Mouse (Mus musculus): Measurements from ENCODE around the gene Fam89b. TPM values are rescaled to one million over a fixed set of nuclear protein-coding genes. Genes with fewer than 3 reads are reported as not detected.

The Fam89b gene
- total and polyA plus RNA-seq, 2 experiments: 6.8 to 56.6 TPM

GRCm38 (mm10) chr19:5695849-5696462, 33.5 kb downstream of the Fam89b start:
- peaks cover 46% of the 10 kb centered on the region for H3K36me3 ChIP-seq (ENCODE audit: control insufficient read depth, insufficient read depth, low read length)
- whole genome bisulfite sequencing: 90% methylated on average over 41 of the region's 41 CpGs

GRCm38 (mm10) chr19:5693801-5694200, 35.7 kb downstream of the Fam89b start:
- Histone ChIP-seq H3K4me1 (ENCODE audit: control insufficient read depth, insufficient read depth, low read length) (peaks cover 17% of the 10 kb centered on the region), H3K27ac (replicated peaks; ENCODE audit: insufficient read depth, low read depth, low read length) (no peak overlapping the region), H3K36me3 (ENCODE audit: control insufficient read depth, insufficient read depth, low read length) (peaks cover 32% of the 10 kb centered on the region), H3K4me3 (ENCODE audit: insufficient read depth, low read depth, low read length) (no peak overlapping the region), H3K27me3 (ENCODE audit: control insufficient read depth, insufficient read depth, low read length) (no peaks in the 10 kb centered on the region), H3K79me2 (ENCODE audit: control insufficient read depth, insufficient read depth, low read length) (peaks cover 23% of the 10 kb centered on the region), H3K9ac (ENCODE audit: low read depth, low read length) (no peak overlapping the region)
- WGBS: 86% methylated on average over 6 of the region's 6 CpGs
- DNase-seq (ENCODE audit: extremely low read depth, low read depth, low spot score): no peak
- TF ChIP-seq CTCF (IDR thresholded peaks at IDR 0.05; ENCODE audit: low read depth, low read length) (no peak), POLR2A (IDR thresholded peaks at IDR 0.05; ENCODE audit: extremely low read depth, insufficient read depth, low read length) (no peak)

More at GRCm38 (mm10) chr19:5695849-5696462, 33.5 kb downstream of the Fam89b start:
- Histone ChIP-seq H3K4me3 (ENCODE audit: insufficient read depth, low read depth, low read length) (no peak overlapping the region), H3K9ac (ENCODE audit: low read depth, low read length) (no peak overlapping the region), H3K4me1 (ENCODE audit: control insufficient read depth, insufficient read depth, low read length) (peaks cover 10% of the 10 kb centered on the region), H3K27ac (replicated peaks; ENCODE audit: insufficient read depth, low read depth, low read length) (no peak overlapping the region), H3K79me2 (ENCODE audit: control insufficient read depth, insufficient read depth, low read length) (peaks cover 10% of the 10 kb centered on the region), H3K27me3 (ENCODE audit: control insufficient read depth, insufficient read depth, low read length) (no peaks in the 10 kb centered on the region)
- TF ChIP-seq POLR2A (IDR thresholded peaks at IDR 0.05; ENCODE audit: extremely low read depth, insufficient read depth, low read length) (no peak), CTCF (IDR thresholded peaks at IDR 0.05; ENCODE audit: low read depth, low read length) (no peak)
- DNase-seq (ENCODE audit: extremely low read depth, low read depth, low spot score): no peak

GRCm38 (mm10) chr19:5692913-5693396, 36.5 kb downstream of the Fam89b start:
- Histone ChIP-seq H3K4me3 (ENCODE audit: insufficient read depth, low read depth, low read length) (no peak overlapping the region; the same call in 1 of the 2 replicates), H3K27ac (replicated peaks; ENCODE audit: insufficient read depth, low read depth, low read length) (peak overlapping the region; percentile 73; the same call in 1 of the 2 replicates), H3K36me3 (ENCODE audit: control insufficient read depth, insufficient read depth, low read length) (peaks cover 25% of the 10 kb centered on the region), H3K4me1 (ENCODE audit: control insufficient read depth, insufficient read depth, low read length) (peaks cover 17% of the 10 kb centered on the region), H3K79me2 (ENCODE audit: control insufficient read depth, insufficient read depth, low read length) (peaks cover 23% of the 10 kb centered on the region), H3K27me3 (ENCODE audit: control insufficient read depth, insufficient read depth, low read length) (no peaks in the 10 kb centered on the region), H3K9ac (ENCODE audit: low read depth, low read length) (no peak overlapping the region)
- DNase-seq (ENCODE audit: extremely low read depth, low read depth, low spot score): no peak
- TF ChIP-seq CTCF (IDR thresholded peaks at IDR 0.05; ENCODE audit: low read depth, low read length): no peak
- no peak for TF ChIP-seq POLR2A (IDR thresholded peaks at IDR 0.05; ENCODE audit: extremely low read depth, insufficient read depth, low read length)
- WGBS: 51% methylated on average over 10 of the region's 10 CpGs

- 68% methylated on average over 10 of the region's 10 CpGs for WGBS
- H3K27ac ChIP-seq (replicated peaks; ENCODE audit: insufficient read depth, low read depth, low read length): peak overlapping the region; percentile 73
- peak; percentile 19 for DNase-seq (ENCODE audit: extremely low read depth, low read depth, low spot score)
- peaks cover 22% of the 10 kb centered on the region for H3K4me1 ChIP-seq (ENCODE audit: control insufficient read depth, insufficient read depth, low read length)
- peaks cover 23% of the 10 kb centered on the region for H3K79me2 ChIP-seq (ENCODE audit: control insufficient read depth, insufficient read depth, low read length)
- H3K27me3 ChIP-seq (ENCODE audit: control insufficient read depth, insufficient read depth, low read length): no peaks in the 10 kb centered on the region
- H3K36me3 ChIP-seq (ENCODE audit: control insufficient read depth, insufficient read depth, low read length): peaks cover 19% of the 10 kb centered on the region
- peak overlapping the region; percentile 58 for H3K9ac ChIP-seq (ENCODE audit: low read depth, low read length)
- TF ChIP-seq POLR2A (IDR thresholded peaks at IDR 0.05; ENCODE audit: extremely low read depth, insufficient read depth, low read length) (no peak), CTCF (IDR thresholded peaks at IDR 0.05; ENCODE audit: low read depth, low read length) (no peak)
- peak overlapping the region; percentile 50 for H3K4me3 ChIP-seq (ENCODE audit: insufficient read depth, low read depth, low read length)
Observed at GRCm38 (mm10) chr19:5692086-5692912, 37.2 kb downstream of the Fam89b start.

GRCm38 (mm10) chr19:5691601-5692000, 37.9 kb downstream of the Fam89b start:
- TF ChIP-seq POLR2A (IDR thresholded peaks at IDR 0.05; ENCODE audit: extremely low read depth, insufficient read depth, low read length) (no peak), CTCF (IDR thresholded peaks at IDR 0.05; ENCODE audit: low read depth, low read length) (no peak)
- peaks cover 22% of the 10 kb centered on the region for H3K4me1 ChIP-seq (ENCODE audit: control insufficient read depth, insufficient read depth, low read length)
- H3K36me3 ChIP-seq (ENCODE audit: control insufficient read depth, insufficient read depth, low read length): peaks cover 13% of the 10 kb centered on the region
- peak overlapping the region; percentile 73 for H3K27ac ChIP-seq (replicated peaks; ENCODE audit: insufficient read depth, low read depth, low read length)
- peak overlapping the region; percentile 50 for H3K4me3 ChIP-seq (ENCODE audit: insufficient read depth, low read depth, low read length)
- peak overlapping the region; percentile 85 for H3K9ac ChIP-seq (ENCODE audit: low read depth, low read length)
- H3K27me3 ChIP-seq (ENCODE audit: control insufficient read depth, insufficient read depth, low read length): no peaks in the 10 kb centered on the region
- peaks cover 23% of the 10 kb centered on the region for H3K79me2 ChIP-seq (ENCODE audit: control insufficient read depth, insufficient read depth, low read length)
- WGBS: 45% methylated on average over 5 of the region's 5 CpGs
- DNase-seq (ENCODE audit: extremely low read depth, low read depth, low spot score): no peak

Data from liver, adult 2 months (tissue).